In genomic region chr12:99337171-99337435, GRCm38 (mm10) we compare ENCODE assay signal across 11 mouse cellular contexts.
DNase-seq lines count a peak whose midpoint lies in the region; ATAC-seq and TF ChIP-seq lines count a peak whose summit lies in the region.
"Had no signal": no experiment of that assay in that cellular context is flagged by ENCODE, and none has a peak within 500 bp of the region (broad histone marks: within the 10 kb centered on the region; RNA-seq: fewer than 3 reads in every experiment).

No protein-coding gene starts in this region.

- H3K9ac ChIP-seq in forebrain, embryonic 12.5 days = no peak overlapping the region
- no peak overlapping the region for H3K9ac ChIP-seq in forebrain, postnatal 0 days
- no peak overlapping the region for H3K9ac ChIP-seq in kidney, postnatal 0 days (ENCODE audit: low read depth, low read length)
- H3K9ac ChIP-seq in embryonic facial prominence, embryonic 11.5 days (replicated peaks; ENCODE audit: low read length) = no peak overlapping the region
- H3K9ac ChIP-seq in hindbrain, postnatal 0 days (replicated peaks; ENCODE audit: low read length) = no peak overlapping the region
- H3K9ac ChIP-seq: liver, embryonic 13.5 days had no signal

- H3K27ac ChIP-seq in forebrain, embryonic 12.5 days = peak overlapping the region; percentile 68; the same call in 1 of the 2 replicates
- no peak overlapping the region for H3K27ac ChIP-seq in forebrain, postnatal 0 days (ENCODE audit: low read depth, low read length)
- H3K27ac ChIP-seq in kidney, postnatal 0 days = 0 out of 2 replicates have a peak overlapping the region, but pooled peaks have one; percentile 26
- no peak overlapping the region for H3K27ac ChIP-seq in embryonic facial prominence, embryonic 11.5 days (replicated peaks; ENCODE audit: low read depth, low read length)
- H3K27ac ChIP-seq in hindbrain, postnatal 0 days = peak overlapping the region; percentile 38; the same call in 1 of the 2 replicates
- H3K27ac ChIP-seq: liver, embryonic 13.5 days had no signal

- WGBS in forebrain, embryonic 12.5 days = 86% methylated on average over 3 of the region's 3 CpGs
- 93% methylated on average over 3 of the region's 3 CpGs for WGBS in forebrain, postnatal 0 days
- WGBS in kidney, postnatal 0 days = 78% methylated on average over 3 of the region's 3 CpGs
- 70% methylated on average over 3 of the region's 3 CpGs for WGBS in embryonic facial prominence, embryonic 11.5 days
- WGBS in hindbrain, postnatal 0 days = 91% methylated on average over 3 of the region's 3 CpGs

- ATAC-seq in forebrain, embryonic 12.5 days (ENCODE audit: low FRiP score) = no peak
- ATAC-seq in forebrain, postnatal 0 days = no peak
- peak; percentile 55 for ATAC-seq in kidney, postnatal 0 days (replicated peaks; ENCODE audit: low FRiP score, low read depth)
- 0 out of 2 replicates have a peak, but pooled peaks have one; percentile 6 for ATAC-seq in embryonic facial prominence, embryonic 11.5 days (replicated peaks; ENCODE audit: insufficient number of reproducible peaks, low FRiP score, low TSS enrichment, low read depth)
- no peak for ATAC-seq in hindbrain, postnatal 0 days

- H3K36me3 ChIP-seq in forebrain, embryonic 12.5 days (replicated peaks) = peaks cover 10% of the 10 kb centered on the region
- no peaks in the 10 kb centered on the region; the same call in 1 of the 2 replicates for H3K36me3 ChIP-seq in forebrain, postnatal 0 days (ENCODE audit: insufficient read depth)
- no peaks in the 10 kb centered on the region for H3K36me3 ChIP-seq in kidney, postnatal 0 days (ENCODE audit: insufficient read depth, low read length)
- H3K36me3 ChIP-seq in embryonic facial prominence, embryonic 11.5 days (replicated peaks; ENCODE audit: control insufficient read depth, insufficient read depth, low read depth, low read length) = no peaks in the 10 kb centered on the region
- H3K36me3 ChIP-seq in hindbrain, postnatal 0 days (ENCODE audit: insufficient read depth, low read length) = no peaks in the 10 kb centered on the region

- no peak overlapping the region for H3K4me3 ChIP-seq in forebrain, embryonic 12.5 days (replicated peaks)
- no peak overlapping the region for H3K4me3 ChIP-seq in forebrain, postnatal 0 days (ENCODE audit: low read depth, low read length)
- no peak overlapping the region for H3K4me3 ChIP-seq in kidney, postnatal 0 days (replicated peaks; ENCODE audit: low read depth, low read length)
- no peak overlapping the region for H3K4me3 ChIP-seq in embryonic facial prominence, embryonic 11.5 days (ENCODE audit: low read depth, low read length)
- H3K4me3 ChIP-seq in hindbrain, postnatal 0 days (ENCODE audit: low read length) = no peak overlapping the region
- H3K4me3 ChIP-seq: liver, embryonic 13.5 days had no signal

- no peaks in the 10 kb centered on the region for H3K9me3 ChIP-seq in forebrain, embryonic 12.5 days
- H3K9me3 ChIP-seq in forebrain, postnatal 0 days (ENCODE audit: low read length) = no peaks in the 10 kb centered on the region
- no peaks in the 10 kb centered on the region for H3K9me3 ChIP-seq in kidney, postnatal 0 days (replicated peaks; ENCODE audit: low read length)
- H3K9me3 ChIP-seq in embryonic facial prominence, embryonic 11.5 days (replicated peaks; ENCODE audit: control insufficient read depth, low read length) = no peaks in the 10 kb centered on the region
- H3K9me3 ChIP-seq in hindbrain, postnatal 0 days (ENCODE audit: low read length) = no peaks in the 10 kb centered on the region
- H3K9me3 ChIP-seq: liver, embryonic 13.5 days had no signal

- no peak for DNase-seq in forebrain, postnatal 0 days
- no peak for DNase-seq in kidney, postnatal 0 days (ENCODE audit: low spot score)
- DNase-seq in kidney, postnatal 36 days = no peak
- DNase-seq in embryonic facial prominence, embryonic 11.5 days (ENCODE audit: low spot score) = no peak
- no peak for DNase-seq in hindbrain, postnatal 0 days (ENCODE audit: low spot score)
- DNase-seq in frontal cortex, adult 2 months (ENCODE audit: extremely low spot score in 1 of 2, low spot score in 1 of 2) = no peak
- DNase-seq in layer of hippocampus, adult 9-11 months = no peak
- DNase-seq: liver, embryonic 13.5 days; right cerebral cortex, postnatal 14 days had no signal

- no peak for TF ChIP-seq CTCF in forebrain, postnatal 0 days (IDR thresholded peaks at IDR 0.05; ENCODE audit: low read depth)
- TF ChIP-seq CTCF in kidney, postnatal 0 days (IDR thresholded peaks at IDR 0.05; ENCODE audit: low read depth) = no peak
- no peak for TF ChIP-seq CTCF in hindbrain, postnatal 0 days (IDR thresholded peaks at IDR 0.05; ENCODE audit: low read depth)

- peaks cover 88% of the 10 kb centered on the region for H3K4me1 ChIP-seq in forebrain, embryonic 12.5 days
- H3K4me1 ChIP-seq in forebrain, postnatal 0 days (ENCODE audit: insufficient read depth) = peaks cover 47% of the 10 kb centered on the region
- H3K4me1 ChIP-seq in kidney, postnatal 0 days (replicated peaks; ENCODE audit: insufficient read depth, low read length) = peaks cover 19% of the 10 kb centered on the region
- H3K4me1 ChIP-seq in embryonic facial prominence, embryonic 11.5 days (ENCODE audit: control insufficient read depth, insufficient read depth, low read length) = peaks cover 1% of the 10 kb centered on the region
- peaks cover 47% of the 10 kb centered on the region for H3K4me1 ChIP-seq in hindbrain, postnatal 0 days (ENCODE audit: insufficient read depth, low read length)

- H3K27me3 ChIP-seq in forebrain, embryonic 12.5 days = no peaks in the 10 kb centered on the region
- no peaks in the 10 kb centered on the region for H3K27me3 ChIP-seq in forebrain, postnatal 0 days (ENCODE audit: insufficient read depth, low read length)
- no peaks in the 10 kb centered on the region for H3K27me3 ChIP-seq in kidney, postnatal 0 days (ENCODE audit: insufficient read depth, low read length)
- H3K27me3 ChIP-seq in embryonic facial prominence, embryonic 11.5 days (ENCODE audit: control insufficient read depth, insufficient read depth, low read length) = no peaks in the 10 kb centered on the region
- H3K27me3 ChIP-seq in hindbrain, postnatal 0 days (ENCODE audit: insufficient read depth, low read length) = no peaks in the 10 kb centered on the region
- H3K27me3 ChIP-seq: liver, embryonic 13.5 days; Patski had no signal

- no peak overlapping the region for H3K4me2 ChIP-seq in forebrain, embryonic 12.5 days
- H3K4me2 ChIP-seq in forebrain, postnatal 0 days (ENCODE audit: low read depth) = no peak overlapping the region
- H3K4me2 ChIP-seq in kidney, postnatal 0 days (ENCODE audit: low read length) = no peak overlapping the region
- H3K4me2 ChIP-seq in embryonic facial prominence, embryonic 11.5 days (ENCODE audit: low read depth, low read length) = no peak overlapping the region
- H3K4me2 ChIP-seq in hindbrain, postnatal 0 days (ENCODE audit: low read depth, low read length) = no peak overlapping the region
- H3K4me2 ChIP-seq: liver, embryonic 13.5 days had no signal

Comparison
In these comparisons a context has a peak if more than half of its experiments do, and no peak if none do; other contexts are left out.
1. H3K27ac ChIP-seq: peak in forebrain, embryonic 12.5 days (single experiment), kidney, postnatal 0 days (single experiment) and hindbrain, postnatal 0 days (single experiment); none in forebrain, postnatal 0 days (single experiment) and embryonic facial prominence, embryonic 11.5 days (single experiment).
2. ATAC-seq: peak in kidney, postnatal 0 days (single experiment) and embryonic facial prominence, embryonic 11.5 days (single experiment); none in forebrain, embryonic 12.5 days (single experiment), forebrain, postnatal 0 days (single experiment) and hindbrain, postnatal 0 days (single experiment).